Mouse (Mus musculus) intestine, postnatal 0 days (tissue): ENCODE data around the gene Gm17019. TPM values are rescaled to one million over a fixed set of nuclear protein-coding genes. Genes with fewer than 3 reads are reported as not detected.
"Not testable (repeated sequence)": the region's sequence is repeated elsewhere in the genome, so short reads cannot be mapped to it uniquely, and the experiment has no call there.

Experiments used
- ATAC-seq: fragments of 200-750 bp; cut with Nextera tagmentation; 2 replicates; pipeline ENCODE4 v1.8.0; 2017; ENCODE audit warnings: mild to moderate bottlenecking, moderate TSS enrichment, moderate library complexity
- H3K27ac ChIP-seq: fragments of 300-500 bp; sonication (generic); 2 replicates; pipeline ENCODE4 v1.5.1; 2014; ENCODE audit warnings: mild to moderate bottlenecking, low read depth, low read length, moderate library complexity
- H3K27me3 ChIP-seq: fragments of 300-500 bp; sonication (generic); replicated peaks from 2 replicates; pipeline ENCODE4 v1.6.1; 2014; ENCODE audit warnings: low read length, mixed read lengths; ENCODE audit not compliant: control insufficient read depth, insufficient read depth
- H3K36me3 ChIP-seq: fragments of 300-500 bp; sonication (generic); 2 replicates; pipeline ENCODE4 v1.6.1; 2014; ENCODE audit warnings: mild to moderate bottlenecking, moderate library complexity; ENCODE audit not compliant: control insufficient read depth, insufficient read depth
- H3K4me1 ChIP-seq: fragments of 300-500 bp; sonication (generic); replicated peaks from 2 replicates; pipeline ENCODE4 v1.6.1; 2014; ENCODE audit warnings: antibody characterized with exemption, low read length, mixed read lengths; ENCODE audit not compliant: control insufficient read depth, insufficient read depth
- H3K4me2 ChIP-seq: fragments of 300-500 bp; sonication (generic); replicated peaks from 2 replicates; pipeline ENCODE4 v1.6.1; 2014; ENCODE audit warnings: low read depth, mild to moderate bottlenecking, moderate library complexity
- H3K4me3 ChIP-seq: fragments of 300-500 bp; sonication (generic); 2 replicates; pipeline ENCODE4 v1.5.1; 2014; ENCODE audit warnings: low read depth, low read length
- H3K9ac ChIP-seq: fragments of 300-500 bp; sonication (generic); 2 replicates; pipeline ENCODE4 v1.6.1; 2014; ENCODE audit warnings: mild to moderate bottlenecking, low read depth, low read length
- H3K9me3 ChIP-seq: fragments of 300-500 bp; sonication (generic); 2 replicates; pipeline ENCODE4 v1.6.1; 2016; ENCODE audit warnings: mixed run types; ENCODE audit not compliant: control insufficient read depth
- CTCF ChIP-seq: sonication (generic); IDR thresholded peaks from 2 replicates; pipeline ENCODE4 v1.5.1; 2016; ENCODE audit warnings: low read depth, mild to moderate bottlenecking, control low read depth, antibody characterized with exemption, moderate library complexity
- WGBS: fragments of 180-500 bp; shearing (Covaris S2); extraction: QIAGEN DNeasy Blood & Tissue Kit; methylation state at CpG from one replicate; pipeline ENCODE4 v1.1.7; 2014; 5-methylcytosine and 5-hydroxymethylcytosine counted together
- polyA plus RNA-seq: library from polyadenylated mRNA; unstranded; fragments of >200 nt; fragmentation: Nextera tagmentation; extraction: Ambion mirVana; gene quantifications from 2 replicates; pipeline ENCODE4 v1.2.1, GENCODE M21; 2015

Gene Gm17019
- polyA plus RNA-seq, 1 experiment from 2014 or later: not detected

GRCm38 (mm10) chr5:15040784-15041183 lies 8.0 kb upstream of the Gm17019 start:
- H3K4me3 ChIP-seq, H3K4me2 ChIP-seq, H3K9me3 ChIP-seq, H3K27ac ChIP-seq, ATAC-seq, H3K27me3 ChIP-seq, H3K36me3 ChIP-seq, H3K9ac ChIP-seq, H3K4me1 ChIP-seq: not testable (repeated sequence)
- 53% methylated on average over 3 of the region's 4 CpGs for WGBS

- WGBS: 80% methylated on average over 4 of the region's 4 CpGs
- H3K4me3 ChIP-seq: not testable (repeated sequence)
These were observed 7.2 kb upstream of the Gm17019 start for GRCm38 (mm10) chr5:15039984-15040383.

GRCm38 (mm10) chr5:15024316-15024715 lies 8.5 kb downstream of the Gm17019 start:
- 0 out of 2 replicates have a peak, but pooled peaks have one; percentile 1 for TF ChIP-seq CTCF
- not testable (repeated sequence) for H3K27me3 ChIP-seq, H3K4me2 ChIP-seq, H3K36me3 ChIP-seq, H3K27ac ChIP-seq, H3K4me3 ChIP-seq, H3K9me3 ChIP-seq, ATAC-seq, H3K4me1 ChIP-seq, H3K9ac ChIP-seq
- 88% methylated on average over 1 of the region's 1 CpGs for whole genome bisulfite sequencing

More at GRCm38 (mm10) chr5:15039984-15040383, 7.2 kb upstream of the Gm17019 start:
- not testable (repeated sequence) for H3K4me2 ChIP-seq, H3K27ac ChIP-seq, H3K9ac ChIP-seq, H3K9me3 ChIP-seq, H3K4me1 ChIP-seq, H3K36me3 ChIP-seq, H3K27me3 ChIP-seq
- peak; percentile 89 for ATAC-seq

- not testable (repeated sequence) for H3K27ac ChIP-seq, H3K4me3 ChIP-seq, H3K27me3 ChIP-seq, H3K4me1 ChIP-seq, H3K36me3 ChIP-seq, H3K9ac ChIP-seq, H3K9me3 ChIP-seq, H3K4me2 ChIP-seq, ATAC-seq
- 69% methylated on average over 2 of the region's 2 CpGs for WGBS
These were observed 12.7 kb downstream of the Gm17019 start for GRCm38 (mm10) chr5:15020067-15020466.

- ATAC-seq, H3K9ac ChIP-seq, H3K36me3 ChIP-seq, H3K27me3 ChIP-seq, H3K27ac ChIP-seq, H3K4me3 ChIP-seq, H3K4me2 ChIP-seq, H3K4me1 ChIP-seq, H3K9me3 ChIP-seq: not testable (repeated sequence)
- 83% methylated on average over 11 of the region's 11 CpGs for WGBS
These were observed 21.9 kb downstream of the Gm17019 start for GRCm38 (mm10) chr5:15010639-15011582.

- 61% methylated on average over 3 of the region's 3 CpGs for WGBS
These were observed 25.9 kb downstream of the Gm17019 start for GRCm38 (mm10) chr5:15006907-15007306.

GRCm38 (mm10) chr5:15006288-15006687 lies 26.5 kb downstream of the Gm17019 start:
- not testable (repeated sequence) for H3K4me2 ChIP-seq, ATAC-seq, H3K4me1 ChIP-seq, H3K27ac ChIP-seq, H3K9ac ChIP-seq, H3K36me3 ChIP-seq, H3K27me3 ChIP-seq, H3K4me3 ChIP-seq
- 65% methylated on average over 3 of the region's 3 CpGs for WGBS
- peaks cover 15% of the 10 kb centered on the region for H3K9me3 ChIP-seq

More at GRCm38 (mm10) chr5:15006907-15007306, 25.9 kb downstream of the Gm17019 start:
- H3K36me3 ChIP-seq, H3K27me3 ChIP-seq, ATAC-seq, H3K4me1 ChIP-seq, H3K9ac ChIP-seq, H3K4me3 ChIP-seq, H3K4me2 ChIP-seq, H3K27ac ChIP-seq: not testable (repeated sequence)
- H3K9me3 ChIP-seq: peaks cover 17% of the 10 kb centered on the region

- H3K9ac ChIP-seq, H3K4me1 ChIP-seq, H3K36me3 ChIP-seq, H3K27ac ChIP-seq, H3K4me3 ChIP-seq, H3K4me2 ChIP-seq, H3K27me3 ChIP-seq: not testable (repeated sequence)
- peak; percentile 53; the same call in 1 of the 2 replicates for ATAC-seq
- H3K9me3 ChIP-seq: peaks cover 11% of the 10 kb centered on the region
- 65% methylated on average over 2 of the region's 4 CpGs for WGBS
These were observed 27.2 kb downstream of the Gm17019 start for GRCm38 (mm10) chr5:15005584-15005983.
